Mouse (Mus musculus): ENCODE results near the gene Ggt5.

Ggt5 gene

GRCm38 (mm10) chr10:75666451-75667030 lies 77.4 kb downstream of the Ggt5 start:
- peak; percentile 8 for DNase-seq (ENCODE audit: low read depth, low spot score)
- H3K36me3 ChIP-seq (ENCODE audit: control insufficient read depth, insufficient read depth, low read length, poor library complexity, severe bottlenecking): peaks cover 4% of the 10 kb centered on the region
- H3K27me3 ChIP-seq (ENCODE audit: control insufficient read depth, insufficient read depth, low read length, poor library complexity, severe bottlenecking): no peaks in the 10 kb centered on the region
